Mouse (Mus musculus) E14TG2a.4 (cell line): Measurements from ENCODE around the gene Pde4d.

Experiments
- H3K27me3 ChIP-seq: 2 replicates; pipeline ENCODE4 v1.6.1; 2014; ENCODE audit warnings: low read length, control low read depth; ENCODE audit not compliant: insufficient read depth
- H3K36me3 ChIP-seq: 2 replicates; pipeline ENCODE4 v1.6.1; 2014; ENCODE audit warnings: low read length, control low read depth; ENCODE audit not compliant: insufficient read depth
- H3K4me1 ChIP-seq: replicated peaks from 2 replicates; pipeline ENCODE4 v1.6.1; 2014; ENCODE audit warnings: low read depth, low read length, control low read depth
- H3K4me3 ChIP-seq: replicated peaks from 2 replicates; pipeline ENCODE4 v1.5.1; 2014; ENCODE audit warnings: mild to moderate bottlenecking, low read length
- H3K9me3 ChIP-seq: 2 replicates; pipeline ENCODE4 v1.6.1; 2014; ENCODE audit warnings: low read length, control low read depth
- CTCF ChIP-seq: conservative IDR thresholded peaks from 2 replicates; pipeline ENCODE4 v1.5.1; 2014; ENCODE audit warnings: low read length
- NANOG ChIP-seq: IDR thresholded peaks from 2 replicates; pipeline ENCODE4 v1.6.1; 2014; ENCODE audit warnings: borderline replicate concordance, low read length, mixed read lengths
- POU5F1 ChIP-seq: IDR thresholded peaks from 2 replicates; pipeline ENCODE4 v1.6.1; 2014; ENCODE audit warnings: low read length, borderline replicate concordance

The Pde4d gene

GRCm38 (mm10) chr13:109290922-109291321 lies 841.2 kb downstream of the Pde4d start:
- H3K27me3 ChIP-seq, result no peaks in the 10 kb centered on the region

GRCm38 (mm10) chr13:109293011-109293410 lies 843.3 kb downstream of the Pde4d start:
- Histone ChIP-seq H3K4me1 (no peaks in the 10 kb centered on the region), H3K9me3 (no peaks in the 10 kb centered on the region), H3K4me3 (no peak overlapping the region), H3K27me3 (no peaks in the 10 kb centered on the region), H3K36me3 (no peaks in the 10 kb centered on the region)
- TF ChIP-seq POU5F1 (no peak), NANOG (no peak), CTCF (no peak)

More at GRCm38 (mm10) chr13:109290922-109291321, 841.2 kb downstream of the Pde4d start:
- H3K4me1 ChIP-seq, result no peaks in the 10 kb centered on the region
- no peak overlapping the region for H3K4me3 ChIP-seq
- TF ChIP-seq NANOG (no peak), POU5F1 (no peak)
- H3K36me3 ChIP-seq, result 0 out of 2 replicates have a peak, but pooled peaks cover 3% of the 10 kb centered on the region
- no peaks in the 10 kb centered on the region for H3K9me3 ChIP-seq

- TF ChIP-seq CTCF (no peak), NANOG (no peak), POU5F1 (no peak)
- Histone ChIP-seq H3K36me3 (no peaks in the 10 kb centered on the region), H3K27me3 (no peaks in the 10 kb centered on the region), H3K4me1 (no peaks in the 10 kb centered on the region), H3K4me3 (no peak overlapping the region), H3K9me3 (no peaks in the 10 kb centered on the region)
These were observed 846.7 kb downstream of the Pde4d start for GRCm38 (mm10) chr13:109296347-109297037.

DNA sequence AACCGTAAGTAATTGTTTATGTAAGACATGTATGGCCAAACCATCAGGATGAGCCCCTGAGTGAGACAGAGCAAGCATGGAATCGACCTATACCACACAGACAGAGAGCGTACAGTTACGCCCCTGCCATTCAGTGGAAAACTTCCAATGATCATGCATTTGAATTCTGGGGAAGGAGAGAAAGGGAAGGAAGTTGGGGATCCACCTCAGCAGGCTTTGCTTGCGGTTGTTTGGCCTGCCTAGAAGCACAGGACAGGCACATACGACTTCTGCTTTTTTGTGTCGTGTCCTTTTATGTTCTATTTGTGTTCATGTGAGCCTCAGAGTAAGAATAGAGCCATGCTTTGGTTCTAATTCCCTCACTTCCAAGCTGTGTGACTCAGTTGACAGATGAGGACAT lies 849.1 kb downstream of the Pde4d start:
- no peak for TF ChIP-seq CTCF
- no peak for TF ChIP-seq NANOG
- TF ChIP-seq POU5F1, result no peak
- Histone ChIP-seq H3K27me3 (no peaks in the 10 kb centered on the region), H3K4me3 (no peak overlapping the region), H3K4me1 (no peaks in the 10 kb centered on the region), H3K36me3 (no peaks in the 10 kb centered on the region), H3K9me3 (no peaks in the 10 kb centered on the region)

GRCm38 (mm10) chr13:109299511-109300250 lies 849.9 kb downstream of the Pde4d start:
- TF ChIP-seq POU5F1 (no peak), CTCF (no peak), NANOG (no peak)

GRCm38 (mm10) chr13:109312542-109312941 lies 862.8 kb downstream of the Pde4d start:
- no peaks in the 10 kb centered on the region for H3K36me3 ChIP-seq
- H3K27me3 ChIP-seq, result no peaks in the 10 kb centered on the region
- H3K4me1 ChIP-seq, result no peaks in the 10 kb centered on the region
- peaks cover 2% of the 10 kb centered on the region; the same call in 1 of the 2 replicates for H3K9me3 ChIP-seq
- H3K4me3 ChIP-seq, result no peak overlapping the region
- TF ChIP-seq NANOG, result no peak
- no peak for TF ChIP-seq POU5F1
- no peak for TF ChIP-seq CTCF

More at GRCm38 (mm10) chr13:109299511-109300250, 849.9 kb downstream of the Pde4d start:
- Histone ChIP-seq H3K9me3 (no peaks in the 10 kb centered on the region), H3K27me3 (no peaks in the 10 kb centered on the region), H3K4me3 (no peak overlapping the region), H3K4me1 (no peaks in the 10 kb centered on the region), H3K36me3 (no peaks in the 10 kb centered on the region)

GRCm38 (mm10) chr13:109315608-109316007 lies 865.9 kb downstream of the Pde4d start:
- Histone ChIP-seq H3K4me3 (no peak overlapping the region), H3K36me3 (no peaks in the 10 kb centered on the region), H3K4me1 (0 out of 2 replicates have a peak, but pooled peaks cover 4% of the 10 kb centered on the region), H3K9me3 (no peaks in the 10 kb centered on the region), H3K27me3 (no peaks in the 10 kb centered on the region)
- no peak for TF ChIP-seq POU5F1
- TF ChIP-seq CTCF, result no peak
- no peak for TF ChIP-seq NANOG

DNA sequence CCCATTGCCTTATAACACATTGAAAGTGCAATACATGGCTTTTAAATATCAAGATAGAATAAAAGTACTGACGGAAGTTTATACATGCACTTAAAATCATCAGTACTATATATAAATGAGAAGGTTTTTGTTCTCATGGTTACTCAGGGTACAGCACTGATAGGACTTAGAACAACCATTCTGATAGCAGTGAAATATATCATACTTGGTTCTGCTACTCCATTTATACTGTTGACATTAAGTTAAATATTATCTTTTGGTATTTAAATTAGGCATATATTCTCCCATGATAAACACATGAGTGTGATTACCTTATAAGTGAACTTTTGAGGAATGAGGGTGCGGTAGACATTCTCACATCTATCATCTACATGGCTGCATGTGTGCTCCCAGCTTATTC lies 867.9 kb downstream of the Pde4d start:
- 0 out of 2 replicates have a peak, but pooled peaks cover 4% of the 10 kb centered on the region for H3K4me1 ChIP-seq
- no peaks in the 10 kb centered on the region for H3K9me3 ChIP-seq
- H3K4me3 ChIP-seq, result no peak overlapping the region
- H3K27me3 ChIP-seq, result no peaks in the 10 kb centered on the region
- no peaks in the 10 kb centered on the region for H3K36me3 ChIP-seq
- TF ChIP-seq POU5F1 (no peak), CTCF (no peak), NANOG (no peak)
